ENCODE assay signal across 8 mouse cellular contexts in the genomic region with DNA sequence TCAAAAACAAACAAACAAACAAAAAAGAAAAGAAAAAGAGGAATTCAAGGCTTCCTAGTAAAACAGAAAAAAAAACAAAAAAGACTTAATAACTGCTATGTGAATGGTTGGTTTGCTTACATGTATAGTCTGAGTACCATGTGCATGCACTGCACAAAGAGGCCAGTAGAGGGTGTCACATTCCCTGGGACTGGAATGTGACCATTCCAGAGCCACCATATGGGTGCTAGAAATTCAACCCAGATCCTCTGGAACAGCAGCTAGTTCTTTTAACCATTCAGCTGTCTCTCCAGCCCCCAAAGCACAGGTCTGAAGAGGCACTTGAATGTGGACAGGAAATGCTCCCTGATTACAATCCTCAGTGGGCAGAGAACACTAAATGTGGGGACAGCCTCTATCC. TPM values are rescaled to one million over a fixed set of nuclear protein-coding genes. Genes with fewer than 3 reads are reported as not detected.
DNase-seq lines count a peak whose midpoint lies in the region; ATAC-seq and TF ChIP-seq lines count a peak whose summit lies in the region.

No protein-coding gene starts in this region.

- H3K4me1 ChIP-seq in hindbrain, postnatal 0 days (ENCODE audit: insufficient read depth, low read length) = no peaks in the 10 kb centered on the region
- H3K4me1 ChIP-seq in hindbrain, embryonic 13.5 days (replicated peaks) = 0 out of 2 replicates have a peak, but pooled peaks cover 4% of the 10 kb centered on the region
- H3K4me1 ChIP-seq in liver, embryonic 13.5 days (replicated peaks) = peaks cover 4% of the 10 kb centered on the region; the same call in 1 of the 2 replicates

- no peaks in the 10 kb centered on the region for H3K9me3 ChIP-seq in hindbrain, postnatal 0 days (ENCODE audit: low read length)
- no peaks in the 10 kb centered on the region for H3K9me3 ChIP-seq in hindbrain, embryonic 13.5 days
- no peaks in the 10 kb centered on the region for H3K9me3 ChIP-seq in liver, embryonic 13.5 days (replicated peaks)

- peak; percentile 31 for DNase-seq in hindbrain, postnatal 0 days (ENCODE audit: low spot score)
- peak; percentile 39 for DNase-seq in CD4-positive helper T cell, adult 2 months (ENCODE audit: low read depth, low spot score)
- DNase-seq in WW6 (ENCODE audit: low read depth, low spot score) = peak; percentile 47
- peak; percentile 21 for DNase-seq in liver, embryonic 13.5 days
- DNase-seq in layer of hippocampus, postnatal 25 days (ENCODE audit: extremely low spot score in 1 of 2, low spot score in 1 of 2) = no peak
- no peak for DNase-seq in gastrocnemius, postnatal 14 days
- DNase-seq in right cerebral cortex, postnatal 10 days (ENCODE audit: low spot score in 2 of 2) = no peak

- intact Hi-C loops in gastrocnemius, postnatal 14 days (cut with DNase I; ENCODE audit: low total_unique reads) = loop anchor here (5.0 kb wide), 1 partner anchor 35 kb away; no protein-coding TSS in a partner anchor

- no peak overlapping the region for H3K9ac ChIP-seq in hindbrain, postnatal 0 days (replicated peaks; ENCODE audit: low read length)
- H3K9ac ChIP-seq in hindbrain, embryonic 13.5 days = no peak overlapping the region
- H3K9ac ChIP-seq in liver, embryonic 13.5 days = no peak overlapping the region

- no peaks in the 10 kb centered on the region for H3K27me3 ChIP-seq in hindbrain, postnatal 0 days (ENCODE audit: insufficient read depth, low read length)
- H3K27me3 ChIP-seq in hindbrain, embryonic 13.5 days = no peaks in the 10 kb centered on the region
- no peaks in the 10 kb centered on the region for H3K27me3 ChIP-seq in liver, embryonic 13.5 days

- H3K36me3 ChIP-seq in hindbrain, postnatal 0 days (ENCODE audit: insufficient read depth, low read length) = peaks cover 33% of the 10 kb centered on the region
- peaks cover 96% of the 10 kb centered on the region for H3K36me3 ChIP-seq in hindbrain, embryonic 13.5 days
- H3K36me3 ChIP-seq in liver, embryonic 13.5 days = peaks cover 80% of the 10 kb centered on the region

- no peak for ATAC-seq in hindbrain, postnatal 0 days
- no peak for ATAC-seq in hindbrain, embryonic 13.5 days (ENCODE audit: low FRiP score)
- no peak for ATAC-seq in liver, embryonic 13.5 days (ENCODE audit: low read depth)

- peak; percentile 57 for TF ChIP-seq CTCF in hindbrain, postnatal 0 days (IDR thresholded peaks at IDR 0.05; ENCODE audit: low read depth)

- H3K27ac ChIP-seq in hindbrain, postnatal 0 days = no peak overlapping the region
- H3K27ac ChIP-seq in hindbrain, embryonic 13.5 days = no peak overlapping the region
- H3K27ac ChIP-seq in liver, embryonic 13.5 days = no peak overlapping the region

- H3K4me2 ChIP-seq in hindbrain, postnatal 0 days (ENCODE audit: low read depth, low read length) = no peak overlapping the region
- H3K4me2 ChIP-seq in hindbrain, embryonic 13.5 days = no peak overlapping the region
- H3K4me2 ChIP-seq in liver, embryonic 13.5 days = no peak overlapping the region

- H3K4me3 ChIP-seq in hindbrain, postnatal 0 days (ENCODE audit: low read length) = no peak overlapping the region
- H3K4me3 ChIP-seq in hindbrain, embryonic 13.5 days = no peak overlapping the region
- H3K4me3 ChIP-seq in liver, embryonic 13.5 days (replicated peaks) = no peak overlapping the region

RNA-seq across cellular contexts. Expression of gene Stk38, which starts 21.0 kb away (rescaled TPM):
- 56.2 and 58.7 TPM in 2 replicates for total RNA-seq in hindbrain, postnatal 0 days (2014; rRNA removed)
- 52.7 and 60.8 TPM in 2 replicates for polyA plus RNA-seq in hindbrain, postnatal 0 days (2015; fragmentation: Nextera tagmentation; extraction: Ambion mirVana)
- polyA plus RNA-seq in hindbrain, embryonic 13.5 days (2015; fragmentation: Nextera tagmentation; extraction: Ambion mirVana) = 111 and 122 TPM in 2 replicates
- 38.4 and 44.6 TPM in 2 replicates for polyA plus RNA-seq in liver, embryonic 13.5 days (2015; fragmentation: Nextera tagmentation; extraction: Ambion mirVana)
- 10 to 100 TPM; 36.7 to 59.1 TPM for total RNA-seq in layer of hippocampus, postnatal 25 days (2021)
- 10 to 100 TPM; 25.3 to 29.0 TPM for total RNA-seq in gastrocnemius, postnatal 14 days (2021)

RNA-seq across cellular contexts. Expression of gene Kctd20, which starts 35.1 kb away (rescaled TPM):
- total RNA-seq in hindbrain, postnatal 0 days (2014; rRNA removed) = 51.5 and 59.9 TPM in 2 replicates
- polyA plus RNA-seq in hindbrain, postnatal 0 days (2015; fragmentation: Nextera tagmentation; extraction: Ambion mirVana) = 62.9 and 64.1 TPM in 2 replicates
- 96.0 and 96.7 TPM in 2 replicates for polyA plus RNA-seq in hindbrain, embryonic 13.5 days (2015; fragmentation: Nextera tagmentation; extraction: Ambion mirVana)
- 65.8 and 78.6 TPM in 2 replicates for polyA plus RNA-seq in liver, embryonic 13.5 days (2015; fragmentation: Nextera tagmentation; extraction: Ambion mirVana)
- 10 to 100 TPM; 67.1 to 75.4 TPM for total RNA-seq in layer of hippocampus, postnatal 25 days (2021)
- total RNA-seq in gastrocnemius, postnatal 14 days (2021) = 10 to 100 TPM; 36.8 to 39.4 TPM

RNA-seq across cellular contexts. Expression of gene Pxt1, which starts 43.2 kb away (rescaled TPM):
- total RNA-seq in hindbrain, postnatal 0 days (2014; rRNA removed) = not detected in 2 replicates
- not detected in 2 replicates for polyA plus RNA-seq in hindbrain, postnatal 0 days (2015; fragmentation: Nextera tagmentation; extraction: Ambion mirVana)
- 0.19 TPM in 1 of 2 replicates, not detected in the other for polyA plus RNA-seq in hindbrain, embryonic 13.5 days (2015; fragmentation: Nextera tagmentation; extraction: Ambion mirVana)
- polyA plus RNA-seq in liver, embryonic 13.5 days (2015; fragmentation: Nextera tagmentation; extraction: Ambion mirVana) = 0.45 and 0.46 TPM in 2 replicates
- total RNA-seq in layer of hippocampus, postnatal 25 days (2021) = not detected
- not detected for total RNA-seq in gastrocnemius, postnatal 14 days (2021)

RNA-seq across cellular contexts. Expression of gene Srsf3, which starts 45.6 kb away (rescaled TPM):
- 139 and 147 TPM in 2 replicates for total RNA-seq in hindbrain, postnatal 0 days (2014; rRNA removed)
- polyA plus RNA-seq in hindbrain, postnatal 0 days (2015; fragmentation: Nextera tagmentation; extraction: Ambion mirVana) = 298 and 315 TPM in 2 replicates
- polyA plus RNA-seq in hindbrain, embryonic 13.5 days (2015; fragmentation: Nextera tagmentation; extraction: Ambion mirVana) = 506 and 515 TPM in 2 replicates
- 320 and 398 TPM in 2 replicates for polyA plus RNA-seq in liver, embryonic 13.5 days (2015; fragmentation: Nextera tagmentation; extraction: Ambion mirVana)
- 100 to 1,000 TPM; 125 to 140 TPM for total RNA-seq in layer of hippocampus, postnatal 25 days (2021)
- 10 to 100 TPM; 50.7 to 52.3 TPM for total RNA-seq in gastrocnemius, postnatal 14 days (2021)

Comparison
In these comparisons a context has a peak if more than half of its experiments do, and no peak if none do; other contexts are left out.
1. DNase-seq: peak in hindbrain, postnatal 0 days (single experiment), CD4-positive helper T cell, adult 2 months (single experiment), WW6 (single experiment) and liver, embryonic 13.5 days (single experiment); none in layer of hippocampus, postnatal 25 days (0 of 2), gastrocnemius, postnatal 14 days (single experiment) and right cerebral cortex, postnatal 10 days (0 of 2).